Mouse (Mus musculus): ENCODE measurements around the gene 3110040N11Rik.

DNA sequence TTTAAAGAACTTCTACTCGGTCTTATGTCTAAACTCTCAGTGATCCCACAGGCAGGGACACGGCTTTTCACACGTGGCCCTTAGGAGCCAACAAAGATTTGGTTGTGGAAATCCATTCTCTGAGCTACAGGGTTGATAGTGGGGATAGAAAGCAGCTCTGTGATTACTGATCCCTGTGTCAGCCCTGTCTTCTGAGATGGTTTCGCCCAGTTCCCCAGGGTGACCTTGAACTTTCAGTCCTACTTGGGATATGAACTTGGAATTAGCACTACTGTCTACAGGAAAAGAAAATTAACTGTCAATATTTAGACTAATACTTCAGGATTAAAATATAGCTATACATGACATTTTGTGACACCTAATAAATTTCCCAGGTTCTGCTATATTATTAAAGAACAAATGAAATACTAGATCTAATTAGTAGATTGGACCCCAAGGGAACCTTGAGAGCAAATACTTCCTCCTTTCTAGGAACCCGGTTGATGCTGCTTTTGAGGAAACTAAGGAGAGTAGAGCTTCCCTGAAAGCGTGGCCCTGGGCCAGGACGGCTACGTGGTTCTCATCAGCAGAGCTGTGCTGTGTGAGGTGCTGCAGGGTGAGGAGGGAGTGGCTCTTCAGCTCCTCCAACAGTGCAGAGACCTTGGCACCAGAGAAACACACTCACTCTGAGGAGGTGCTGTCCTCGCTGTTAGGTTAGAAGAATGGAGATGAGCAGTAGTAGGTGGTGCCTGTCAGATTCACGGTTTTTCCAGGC is 16.3 kb downstream of the 3110040N11Rik start:
- no peak for TF ChIP-seq CTCF (conservative IDR thresholded peaks at IDR 0.05; ENCODE audit: low read length)
- TF ChIP-seq NANOG (IDR thresholded peaks at IDR 0.05; ENCODE audit: borderline replicate concordance, low read length): no peak
